ENCODE assay signal across 11 mouse cellular contexts in genomic region chr4:7237848-7238247, GRCm38 (mm10).
"Had no signal": no experiment of that assay in that cellular context is flagged by ENCODE, and none has a peak within 500 bp of the region (broad histone marks: within the 10 kb centered on the region; RNA-seq: fewer than 3 reads in every experiment).

No protein-coding gene starts in this region.

- ATAC-seq: liver, postnatal 0 days; lung, postnatal 0 days; midbrain, embryonic 13.5 days; midbrain, embryonic 15.5 days had no signal

- DNase-seq: liver, postnatal 0 days; lung, adult 2 months; lung, postnatal 14 days; lung, postnatal 4 days; right cerebral cortex, postnatal 14 days; thymus, adult 2 months; thymus, postnatal 25 days; thymus, postnatal 4 days had no signal
